Mouse (Mus musculus): ENCODE data around the gene Serf2.

DNA sequence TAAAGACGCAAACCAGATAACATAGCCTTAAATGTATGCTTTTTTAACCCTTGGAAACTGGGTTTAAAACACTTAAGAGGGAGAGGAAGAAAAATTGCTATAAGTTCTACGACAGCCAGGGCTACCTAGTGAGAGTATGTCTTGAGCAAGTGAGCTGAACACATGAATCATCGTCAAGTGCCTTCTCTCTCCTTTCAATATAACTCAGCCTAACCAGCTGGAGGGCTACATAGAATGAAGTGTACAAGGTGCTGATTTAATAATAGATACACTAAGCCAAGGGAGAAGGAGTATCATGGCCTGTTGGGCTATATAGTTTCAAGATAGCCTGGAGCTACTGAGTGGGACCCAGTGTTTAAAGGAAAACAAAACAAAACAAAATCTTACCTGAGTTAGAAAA, 30.5 kb upstream of the Serf2 start:
- TF ChIP-seq POLR2A (IDR thresholded peaks at IDR 0.05; ENCODE audit: insufficient read depth, low read depth, low read length) (no peak), CTCF (IDR thresholded peaks at IDR 0.05) (no peak)
